Mouse (Mus musculus) C2C12 (cell line): ENCODE measurements around the gene Mtcl1. TPM values are rescaled to one million over a fixed set of nuclear protein-coding genes. Genes with fewer than 3 reads are reported as not detected.

ENCODE experiments used
- H3K27me3 ChIP-seq: one replicate; pipeline ENCODE4 v1.6.1; 2011; ENCODE audit not compliant: control insufficient read depth, insufficient read depth, insufficient read length
- H3K36me3 ChIP-seq: one replicate; pipeline ENCODE4 v1.6.1; 2011; ENCODE audit not compliant: control insufficient read depth, insufficient read depth
- H3K4me3 ChIP-seq: one replicate; pipeline ENCODE4 v1.5.1; 2011; ENCODE audit warnings: mild to moderate bottlenecking, control low read depth; ENCODE audit not compliant: poor library complexity, insufficient read depth, severe bottlenecking
- H3K79me2 ChIP-seq: one replicate; pipeline ENCODE4 v1.6.1; 2011; ENCODE audit not compliant: control insufficient read depth, insufficient read depth
- H3K79me3 ChIP-seq: one replicate; pipeline ENCODE4 v1.6.1; 2011; ENCODE audit warnings: low read depth, control low read depth
- H3ac ChIP-seq: one replicate; pipeline ENCODE3; 2011; ENCODE audit warnings: low read depth; ENCODE audit not compliant: control insufficient read depth, insufficient read length
- CEBPB ChIP-seq: IDR thresholded peaks from one replicate; pipeline ENCODE4 v1.6.1; 2011; ENCODE audit warnings: low read depth, mild to moderate bottlenecking, control low read depth, moderate library complexity
- CTCF ChIP-seq: IDR thresholded peaks from one replicate; pipeline ENCODE4 v1.5.1; 2011; ENCODE audit not compliant: control insufficient read depth, insufficient read depth, insufficient read length
- FOSL1 ChIP-seq: IDR thresholded peaks from one replicate; pipeline ENCODE4 v1.8.0; 2011; ENCODE audit warnings: mild to moderate bottlenecking, low read length; ENCODE audit not compliant: poor library complexity, insufficient read depth, severe bottlenecking
- MAX ChIP-seq: IDR thresholded peaks from one replicate; pipeline ENCODE4 v1.6.1; 2011; ENCODE audit warnings: mild to moderate bottlenecking, control low read depth
- MYOD1 ChIP-seq: IDR thresholded peaks from one replicate; pipeline ENCODE4 v1.6.1; 2011; ENCODE audit warnings: low read depth; ENCODE audit not compliant: control insufficient read depth, insufficient read length
- MYOG ChIP-seq: IDR thresholded peaks from one replicate; pipeline ENCODE4 v1.6.1; 2011; ENCODE audit not compliant: control insufficient read depth, insufficient read length; ENCODE audit errors: extremely low read depth
- USF1 ChIP-seq: IDR thresholded peaks from one replicate; pipeline ENCODE4 v1.6.1; 2011; ENCODE audit warnings: low read depth, mild to moderate bottlenecking, control low read depth, moderate library complexity
- polyA plus RNA-seq: library from polyadenylated mRNA; unstranded; fragments of >200 nt; fragmentation: generic; extraction: Trizol; gene quantifications from one replicate; pipeline ENCODE4 v1.2.1, GENCODE M21; 2012; ENCODE audit warnings: missing spikeins

The Mtcl1 gene
- polyA plus RNA-seq, 1 experiment, result 15.1 TPM

- H3K36me3 ChIP-seq, result peaks cover 26% of the 10 kb centered on the region
- H3K79me3 ChIP-seq, result no peaks in the 10 kb centered on the region
- H3ac ChIP-seq, result no peak overlapping the region
- H3K27me3 ChIP-seq, result no peaks in the 10 kb centered on the region
- H3K4me3 ChIP-seq, result no peak overlapping the region
- H3K79me2 ChIP-seq, result no peaks in the 10 kb centered on the region
- TF ChIP-seq CEBPB (peak; percentile 61), MAX (no peak)
Observed at GRCm38 (mm10) chr17:66358026-66358978, 91.2 kb downstream of the Mtcl1 start.

- no peaks in the 10 kb centered on the region for H3K79me3 ChIP-seq
- H3K4me3 ChIP-seq, result no peak overlapping the region
- TF ChIP-seq MYOG, result no peak
- no peak for TF ChIP-seq MAX
- TF ChIP-seq CTCF, result no peak
- TF ChIP-seq FOSL1, result no peak
- TF ChIP-seq MYOD1, result no peak
- TF ChIP-seq CEBPB, result no peak
- TF ChIP-seq USF1, result no peak
- H3K79me2 ChIP-seq, result no peaks in the 10 kb centered on the region
- peaks cover 25% of the 10 kb centered on the region for H3K36me3 ChIP-seq
- H3ac ChIP-seq, result no peak overlapping the region
- H3K27me3 ChIP-seq, result no peaks in the 10 kb centered on the region
Observed at GRCm38 (mm10) chr17:66357171-66358025, 92.2 kb downstream of the Mtcl1 start.

- no peaks in the 10 kb centered on the region for H3K27me3 ChIP-seq
Observed at GRCm38 (mm10) chr17:66353907-66354306, 95.6 kb downstream of the Mtcl1 start.

GRCm38 (mm10) chr17:66352847-66353643 lies 96.5 kb downstream of the Mtcl1 start:
- Histone ChIP-seq H3K79me2 (no peaks in the 10 kb centered on the region), H3K79me3 (no peaks in the 10 kb centered on the region), H3ac (no peak overlapping the region), H3K27me3 (no peaks in the 10 kb centered on the region), H3K4me3 (no peak overlapping the region), H3K36me3 (peaks cover 19% of the 10 kb centered on the region)
- TF ChIP-seq MAX, result no peak
- TF ChIP-seq CEBPB, result peak; percentile 70

More at GRCm38 (mm10) chr17:66353907-66354306, 95.6 kb downstream of the Mtcl1 start:
- H3K79me2 ChIP-seq, result no peaks in the 10 kb centered on the region
- H3K79me3 ChIP-seq, result no peaks in the 10 kb centered on the region
- no peak overlapping the region for H3ac ChIP-seq
- TF ChIP-seq MYOD1 (no peak), FOSL1 (no peak), MAX (no peak), USF1 (no peak), CTCF (no peak), CEBPB (no peak), MYOG (no peak)
- no peak overlapping the region for H3K4me3 ChIP-seq
- peaks cover 17% of the 10 kb centered on the region for H3K36me3 ChIP-seq

GRCm38 (mm10) chr17:66352219-66352618 lies 97.3 kb downstream of the Mtcl1 start:
- no peaks in the 10 kb centered on the region for H3K79me2 ChIP-seq
- H3K79me3 ChIP-seq, result no peaks in the 10 kb centered on the region
- peaks cover 26% of the 10 kb centered on the region for H3K36me3 ChIP-seq
- H3K4me3 ChIP-seq, result no peak overlapping the region
- H3K27me3 ChIP-seq, result no peaks in the 10 kb centered on the region
- H3ac ChIP-seq, result no peak overlapping the region
- peak; percentile 77 for TF ChIP-seq FOSL1
- peak; percentile 33 for TF ChIP-seq MYOD1
- no peak for TF ChIP-seq CTCF
- TF ChIP-seq MAX, result no peak
- peak; percentile 32 for TF ChIP-seq CEBPB
- no peak for TF ChIP-seq MYOG
- TF ChIP-seq USF1, result no peak
